Mouse (Mus musculus) monocyte, adult 2 months (primary cell): ENCODE measurements around the gene Mrm3.

Source experiments
- DNase-seq, 2 experiments: peaks; one replicate each; pipeline ENCODE4 v3.0.0; 2022; ENCODE audit warnings: low spot score in 2 of 2, low read depth in 1 of 2

Mrm3 gene

GRCm38 (mm10) chr11:76252036-76252435, 8.5 kb downstream of the Mrm3 start:
- no peak for DNase-seq

- peak; percentile 48 to 68 for DNase-seq
Measured at GRCm38 (mm10) chr11:76253145-76253917, 9.8 kb downstream of the Mrm3 start.

- DNase-seq = no peak
Measured at GRCm38 (mm10) chr11:76253918-76254264, 10.4 kb downstream of the Mrm3 start.

GRCm38 (mm10) chr11:76255431-76256001, 12.0 kb downstream of the Mrm3 start:
- no peak for DNase-seq

GRCm38 (mm10) chr11:76256129-76256528, 12.6 kb downstream of the Mrm3 start:
- DNase-seq = no peak

- no peak for DNase-seq
Measured at GRCm38 (mm10) chr11:76257386-76257785, 13.9 kb downstream of the Mrm3 start.

- no peak for DNase-seq
Measured at GRCm38 (mm10) chr11:76258511-76258910, 15.0 kb downstream of the Mrm3 start.

GRCm38 (mm10) chr11:76260208-76261050, 16.9 kb downstream of the Mrm3 start:
- no peak for DNase-seq

- DNase-seq = no peak
Measured at GRCm38 (mm10) chr11:76261224-76261623, 17.7 kb downstream of the Mrm3 start.

GRCm38 (mm10) chr11:76262611-76263351, 19.3 kb downstream of the Mrm3 start:
- DNase-seq = no peak

- no peak for DNase-seq
Measured at GRCm38 (mm10) chr11:76267550-76267949, 24.0 kb downstream of the Mrm3 start.

- no peak for DNase-seq
Measured at GRCm38 (mm10) chr11:76268001-76268459, 24.5 kb downstream of the Mrm3 start.

- DNase-seq = no peak
Measured at GRCm38 (mm10) chr11:76268521-76269065, 25.1 kb downstream of the Mrm3 start.

- DNase-seq = no peak
Measured at GRCm38 (mm10) chr11:76272440-76272839, 28.9 kb downstream of the Mrm3 start.

- no peak for DNase-seq
Measured at GRCm38 (mm10) chr11:76278960-76279852, 35.7 kb downstream of the Mrm3 start.

GRCm38 (mm10) chr11:76279971-76280370, 36.5 kb downstream of the Mrm3 start:
- DNase-seq = no peak

GRCm38 (mm10) chr11:76283841-76284240, 40.3 kb downstream of the Mrm3 start:
- DNase-seq = no peak

GRCm38 (mm10) chr11:76285431-76286075, 42.0 kb downstream of the Mrm3 start:
- no peak for DNase-seq

GRCm38 (mm10) chr11:76286534-76287126, 43.1 kb downstream of the Mrm3 start:
- DNase-seq = no peak
